Mouse (Mus musculus) stomach, embryonic 15.5 days (tissue): ENCODE measurements at regions not wholly inside any gene's neighbourhood (a gene's known extent, or its start where the extent isn't known, plus 50 kb on each side); places are given as distances from the start of the nearest gene placed in this dataset.

Source experiments
- ATAC-seq: fragments of 200-750 bp; cut with Nextera tagmentation; 2 replicates; pipeline ENCODE4 v1.8.0; 2017; ENCODE audit warnings: low read depth, moderate number of reproducible peaks, moderate TSS enrichment; ENCODE audit not compliant: insufficient read depth, low FRiP score
- H3K27ac ChIP-seq: fragments of 300-500 bp; sonication (generic); 2 replicates; pipeline ENCODE4 v1.5.1; 2015; ENCODE audit warnings: mild to moderate bottlenecking, inconsistent platforms
- H3K27me3 ChIP-seq: fragments of 300-500 bp; sonication (generic); replicated peaks from 2 replicates; pipeline ENCODE4 v1.6.1; 2015; ENCODE audit warnings: inconsistent platforms
- H3K36me3 ChIP-seq: fragments of 300-500 bp; sonication (generic); 2 replicates; pipeline ENCODE4 v1.6.1; 2015; ENCODE audit warnings: inconsistent platforms
- H3K4me1 ChIP-seq: fragments of 300-500 bp; sonication (generic); 2 replicates; pipeline ENCODE4 v1.6.1; 2015; ENCODE audit warnings: inconsistent platforms
- H3K4me2 ChIP-seq: fragments of 300-500 bp; sonication (generic); 2 replicates; pipeline ENCODE4 v1.6.1; 2015; ENCODE audit warnings: mild to moderate bottlenecking, inconsistent platforms
- H3K4me3 ChIP-seq: fragments of 300-500 bp; sonication (generic); replicated peaks from 2 replicates; pipeline ENCODE4 v1.5.1; 2015; ENCODE audit warnings: inconsistent platforms
- H3K9ac ChIP-seq: fragments of 300-500 bp; sonication (generic); 2 replicates; pipeline ENCODE4 v1.6.1; 2015; ENCODE audit warnings: inconsistent platforms
- H3K9me3 ChIP-seq: fragments of 300-500 bp; sonication (generic); 2 replicates; pipeline ENCODE4 v1.6.1; 2016; ENCODE audit warnings: inconsistent platforms
- WGBS: fragments of 180-500 bp; shearing (Covaris S2); methylation state at CpG from one replicate; pipeline ENCODE4 v1.1.7; 2015; 5-methylcytosine and 5-hydroxymethylcytosine counted together

- Histone ChIP-seq H3K4me3 (no peak overlapping the region), H3K27ac (no peak overlapping the region), H3K9ac (no peak overlapping the region), H3K4me2 (no peak overlapping the region), H3K9me3 (no peaks in the 10 kb centered on the region), H3K4me1 (no peaks in the 10 kb centered on the region), H3K27me3 (no peaks in the 10 kb centered on the region), H3K36me3 (no peaks in the 10 kb centered on the region)
- 78% methylated on average over 5 of the region's 5 CpGs for WGBS
- ATAC-seq: no peak
Observed at GRCm38 (mm10) chr13:43919781-43920420, 135.3 kb downstream of the Cd83 start.

- WGBS: 75% methylated on average over 19 of the region's 19 CpGs
- H3K4me3 ChIP-seq: no peak overlapping the region
- H3K9me3 ChIP-seq: no peaks in the 10 kb centered on the region
Observed at GRCm38 (mm10) chr13:43930081-43930981, 145.8 kb downstream of the Cd83 start.

GRCm38 (mm10) chr13:43932946-43933345 lies 148.4 kb downstream of the Cd83 start:
- Histone ChIP-seq H3K4me2 (no peak overlapping the region), H3K9me3 (no peaks in the 10 kb centered on the region), H3K9ac (no peak overlapping the region), H3K4me3 (no peak overlapping the region), H3K27ac (no peak overlapping the region), H3K4me1 (no peaks in the 10 kb centered on the region), H3K36me3 (no peaks in the 10 kb centered on the region), H3K27me3 (no peaks in the 10 kb centered on the region)
- ATAC-seq: no peak
- 55% methylated on average over 7 of the region's 7 CpGs for WGBS

More at GRCm38 (mm10) chr13:43930081-43930981, 145.8 kb downstream of the Cd83 start:
- no peaks in the 10 kb centered on the region for H3K4me1 ChIP-seq
- H3K9ac ChIP-seq: no peak overlapping the region
- no peaks in the 10 kb centered on the region for H3K27me3 ChIP-seq
- no peak overlapping the region for H3K27ac ChIP-seq
- no peak for ATAC-seq
- no peaks in the 10 kb centered on the region for H3K36me3 ChIP-seq
- no peak overlapping the region for H3K4me2 ChIP-seq

- no peak overlapping the region for H3K4me2 ChIP-seq
- ATAC-seq: no peak
- no peak overlapping the region for H3K9ac ChIP-seq
- 61% methylated on average over 6 of the region's 6 CpGs for WGBS
- H3K27ac ChIP-seq: no peak overlapping the region
- no peaks in the 10 kb centered on the region for H3K9me3 ChIP-seq
- H3K4me3 ChIP-seq: no peak overlapping the region
- H3K36me3 ChIP-seq: no peaks in the 10 kb centered on the region
- H3K27me3 ChIP-seq: no peaks in the 10 kb centered on the region
- no peaks in the 10 kb centered on the region for H3K4me1 ChIP-seq
Observed at GRCm38 (mm10) chr13:43935284-43935683, 150.7 kb downstream of the Cd83 start.

- ATAC-seq: no peak
- 66% methylated on average over 4 of the region's 4 CpGs for WGBS
- H3K4me3 ChIP-seq: no peak overlapping the region
Observed at GRCm38 (mm10) chr13:43936504-43936903, 151.9 kb downstream of the Cd83 start.

GRCm38 (mm10) chr13:43938611-43939010 lies 154.0 kb downstream of the Cd83 start:
- H3K9ac ChIP-seq: no peak overlapping the region
- H3K27ac ChIP-seq: no peak overlapping the region
- H3K4me3 ChIP-seq: no peak overlapping the region
- no peak for ATAC-seq
- no peak overlapping the region for H3K4me2 ChIP-seq
- no peaks in the 10 kb centered on the region for H3K27me3 ChIP-seq
- no peaks in the 10 kb centered on the region for H3K36me3 ChIP-seq
- 75% methylated on average over 7 of the region's 7 CpGs for WGBS
- no peaks in the 10 kb centered on the region for H3K9me3 ChIP-seq
- no peaks in the 10 kb centered on the region for H3K4me1 ChIP-seq

More at GRCm38 (mm10) chr13:43936504-43936903, 151.9 kb downstream of the Cd83 start:
- Histone ChIP-seq H3K4me2 (no peak overlapping the region), H3K4me1 (no peaks in the 10 kb centered on the region), H3K9me3 (no peaks in the 10 kb centered on the region), H3K27ac (no peak overlapping the region), H3K9ac (no peak overlapping the region), H3K36me3 (no peaks in the 10 kb centered on the region), H3K27me3 (no peaks in the 10 kb centered on the region)

GRCm38 (mm10) chr13:43939375-43939774 lies 154.8 kb downstream of the Cd83 start:
- no peaks in the 10 kb centered on the region for H3K36me3 ChIP-seq
- no peaks in the 10 kb centered on the region for H3K9me3 ChIP-seq
- no peak overlapping the region for H3K27ac ChIP-seq
- 54% methylated on average over 4 of the region's 4 CpGs for WGBS
- no peak overlapping the region for H3K9ac ChIP-seq
- no peak for ATAC-seq
- H3K4me2 ChIP-seq: no peak overlapping the region
- no peaks in the 10 kb centered on the region for H3K4me1 ChIP-seq
- H3K27me3 ChIP-seq: no peaks in the 10 kb centered on the region
- H3K4me3 ChIP-seq: no peak overlapping the region

GRCm38 (mm10) chr13:43941731-43942130 lies 157.2 kb downstream of the Cd83 start:
- ATAC-seq: no peak
- no peak overlapping the region for H3K9ac ChIP-seq
- H3K4me1 ChIP-seq: no peaks in the 10 kb centered on the region
- H3K36me3 ChIP-seq: no peaks in the 10 kb centered on the region
- no peak overlapping the region for H3K4me3 ChIP-seq
- H3K9me3 ChIP-seq: no peaks in the 10 kb centered on the region
- 59% methylated on average over 8 of the region's 8 CpGs for WGBS
- H3K4me2 ChIP-seq: no peak overlapping the region
- no peaks in the 10 kb centered on the region for H3K27me3 ChIP-seq
- H3K27ac ChIP-seq: no peak overlapping the region

- Histone ChIP-seq H3K27me3 (no peaks in the 10 kb centered on the region), H3K4me2 (no peak overlapping the region), H3K4me3 (no peak overlapping the region), H3K9ac (no peak overlapping the region), H3K4me1 (no peaks in the 10 kb centered on the region), H3K9me3 (no peaks in the 10 kb centered on the region), H3K27ac (no peak overlapping the region), H3K36me3 (no peaks in the 10 kb centered on the region)
- 82% methylated on average over 3 of the region's 3 CpGs for WGBS
- ATAC-seq: no peak
Observed at GRCm38 (mm10) chr13:43948606-43949005, 164.0 kb downstream of the Cd83 start.

GRCm38 (mm10) chr13:43949740-43950643 lies 165.4 kb downstream of the Cd83 start:
- H3K9me3 ChIP-seq: no peaks in the 10 kb centered on the region
- no peak overlapping the region for H3K4me3 ChIP-seq
- no peak overlapping the region for H3K27ac ChIP-seq
- no peaks in the 10 kb centered on the region for H3K27me3 ChIP-seq
- 48% methylated on average over 15 of the region's 15 CpGs for WGBS
- H3K4me1 ChIP-seq: no peaks in the 10 kb centered on the region
- H3K4me2 ChIP-seq: no peak overlapping the region
- no peak for ATAC-seq
- no peak overlapping the region for H3K9ac ChIP-seq
- no peaks in the 10 kb centered on the region for H3K36me3 ChIP-seq

- WGBS: 61% methylated on average over 4 of the region's 4 CpGs
- H3K9me3 ChIP-seq: no peaks in the 10 kb centered on the region
Observed at GRCm38 (mm10) chr13:43952491-43952890, 167.9 kb downstream of the Cd83 start.

More at GRCm38 (mm10) chr13:43952491-43952890, 167.9 kb downstream of the Cd83 start:
- no peak overlapping the region for H3K4me2 ChIP-seq
- H3K4me3 ChIP-seq: no peak overlapping the region
- H3K27ac ChIP-seq: no peak overlapping the region
- no peaks in the 10 kb centered on the region for H3K27me3 ChIP-seq
- H3K9ac ChIP-seq: no peak overlapping the region
- H3K4me1 ChIP-seq: no peaks in the 10 kb centered on the region
- no peak for ATAC-seq
- no peaks in the 10 kb centered on the region for H3K36me3 ChIP-seq
